Mouse (Mus musculus) ES-E14 (cell line): ENCODE results near the gene Kmt2d. TPM values are rescaled to one million over a fixed set of nuclear protein-coding genes. Genes with fewer than 3 reads are reported as not detected.

Experiments used
- DNase-seq: peaks from one replicate; pipeline ENCODE4 v3.0.0-alpha.2; 2013; ENCODE audit warnings: low read depth, low spot score
- H3K27ac ChIP-seq: 2 replicates; pipeline ENCODE4 v1.5.1; 2012; ENCODE audit warnings: low read depth, mild to moderate bottlenecking, low read length, moderate library complexity, mixed read lengths; ENCODE audit not compliant: poor library complexity, insufficient read depth, severe bottlenecking
- H3K36me3 ChIP-seq: 2 replicates; pipeline ENCODE4 v1.6.1; 2012; ENCODE audit warnings: mild to moderate bottlenecking, low read length, moderate library complexity, mixed read lengths; ENCODE audit not compliant: control insufficient read depth, poor library complexity, insufficient read depth, severe bottlenecking
- H3K4me1 ChIP-seq, 2 experiments: fragments of 150-350 bp in 1 of 2; sonication (generic) in 1 of 2; 2 replicates each; pipeline ENCODE4 v1.6.1; 2012; ENCODE audit warnings: low read length in 2 of 2, mild to moderate bottlenecking in 1 of 2, mixed read lengths in 1 of 2; ENCODE audit not compliant: control insufficient read depth in 2 of 2, insufficient read depth in 2 of 2, poor library complexity in 1 of 2
- H3K4me3 ChIP-seq, 2 experiments: fragments of 150-350 bp in 1 of 2; sonication (generic) in 1 of 2; 2 replicates each; pipeline ENCODE4 v1.5.1; 2012; ENCODE audit warnings: low read length in 2 of 2, low read depth in 1 of 2, mild to moderate bottlenecking in 1 of 2, mixed read lengths in 1 of 2; ENCODE audit not compliant: insufficient read depth in 1 of 2, poor library complexity in 1 of 2, severe bottlenecking in 1 of 2
- H3K9ac ChIP-seq: 2 replicates; pipeline ENCODE4 v1.6.1; 2012; ENCODE audit warnings: low read depth, mild to moderate bottlenecking, low read length, mixed read lengths; ENCODE audit not compliant: poor library complexity, insufficient read depth, severe bottlenecking
- H3K9me3 ChIP-seq: fragments of 150-350 bp; sonication (generic); 2 replicates; pipeline ENCODE4 v1.6.1; 2012; ENCODE audit warnings: low read depth, mild to moderate bottlenecking, low read length; ENCODE audit not compliant: control insufficient read depth, insufficient read depth
- CHD2 ChIP-seq: IDR thresholded peaks from 2 replicates; pipeline ENCODE4 v1.6.1; 2014; ENCODE audit warnings: mild to moderate bottlenecking, low read depth, low read length, inconsistent platforms
- HCFC1 ChIP-seq: IDR thresholded peaks from 2 replicates; pipeline ENCODE4 v1.6.1; 2012; ENCODE audit warnings: low read length, inconsistent platforms, borderline replicate concordance; ENCODE audit not compliant: insufficient read depth
- MAFK ChIP-seq: IDR thresholded peaks from 2 replicates; pipeline ENCODE4 v1.6.1; 2014; ENCODE audit warnings: mild to moderate bottlenecking, low read depth, low read length, inconsistent platforms; ENCODE audit not compliant: insufficient read depth
- ZC3H11A ChIP-seq: IDR thresholded peaks from 2 replicates; pipeline ENCODE4 v1.6.1; 2012; ENCODE audit warnings: low read depth, mild to moderate bottlenecking, inconsistent platforms, low read length, borderline replicate concordance
- ZNF384 ChIP-seq: IDR thresholded peaks from 2 replicates; pipeline ENCODE4 v1.6.1; 2012; ENCODE audit warnings: low read depth, low read length, inconsistent platforms
- in situ Hi-C, 2 experiments: fragments of 600-800 bp; cut with MboI; formaldehyde crosslinking; loops; one replicate each; pipeline ENCODE4 v1.15.1; 2025; ENCODE audit warnings: low sequenced_read_pairs in 2 of 2, inconsistent platforms in 1 of 2; ENCODE audit not compliant: unreplicated experiment in 2 of 2
- total RNA-seq: library from RNA; depleted of rRNA; stranded (reverse); fragments of 300-350 nt; gene quantifications from 2 replicates; pipeline ENCODE4 v1.2.3, GENCODE M21; 2012

The Kmt2d gene
- total RNA-seq, 1 experiment = 35.9 TPM

- H3K36me3 ChIP-seq = no peaks in the 10 kb centered on the region
- peaks cover 0 to 14% of the 10 kb centered on the region in 2 experiments; a peak in 2 of 4 replicates for H3K4me1 ChIP-seq
- H3K9me3 ChIP-seq = no peaks in the 10 kb centered on the region
- in situ Hi-C loops = no loop called here
- no peak overlapping the region for H3K9ac ChIP-seq
- H3K27ac ChIP-seq = no peak overlapping the region
- DNase-seq = no peak
- H3K4me3 ChIP-seq = peak overlapping the region; percentile 46 to 56
- TF ChIP-seq CHD2 (no peak), ZNF384 (no peak), ZC3H11A (no peak), MAFK (no peak), HCFC1 (no peak)
Observed at GRCm38 (mm10) chr15:98806071-98806808, 64.8 kb downstream of the Kmt2d start.

GRCm38 (mm10) chr15:98805324-98806040 is 65.5 kb downstream of the Kmt2d start:
- in situ Hi-C loops = no loop called here
- TF ChIP-seq ZC3H11A = no peak
- TF ChIP-seq CHD2 = no peak
- TF ChIP-seq MAFK = no peak
- no peak for TF ChIP-seq HCFC1
- no peak for TF ChIP-seq ZNF384
- no peak for DNase-seq
- H3K36me3 ChIP-seq = no peaks in the 10 kb centered on the region
- H3K27ac ChIP-seq = no peak overlapping the region
- peak overlapping the region; percentile 37 for H3K9ac ChIP-seq
- no peaks in the 10 kb centered on the region for H3K9me3 ChIP-seq
- H3K4me3 ChIP-seq = peak overlapping the region; percentile 45 to 47
- peaks cover 0 to 14% of the 10 kb centered on the region in 2 experiments; a peak in 2 of 4 replicates for H3K4me1 ChIP-seq

GRCm38 (mm10) chr15:98804054-98804453 is 67.0 kb downstream of the Kmt2d start:
- TF ChIP-seq ZC3H11A = no peak
- no peak for TF ChIP-seq MAFK
- no peak for TF ChIP-seq HCFC1
- no peak for TF ChIP-seq CHD2
- no peak for TF ChIP-seq ZNF384
- Histone ChIP-seq H3K36me3 (no peaks in the 10 kb centered on the region), H3K9me3 (no peaks in the 10 kb centered on the region), H3K4me1 (peaks cover 0 to 14% of the 10 kb centered on the region in 2 experiments; a peak in 2 of 4 replicates), H3K4me3 (no peak overlapping the region), H3K9ac (no peak overlapping the region), H3K27ac (no peak overlapping the region)
- no peak for DNase-seq
- in situ Hi-C loops = no loop called here

- Histone ChIP-seq H3K27ac (no peak overlapping the region), H3K9ac (no peak overlapping the region), H3K9me3 (no peaks in the 10 kb centered on the region), H3K36me3 (no peaks in the 10 kb centered on the region), H3K4me3 (no peak overlapping the region), H3K4me1 (peaks cover 0 to 13% of the 10 kb centered on the region in 2 experiments; a peak in 2 of 4 replicates)
- no peak for DNase-seq
- TF ChIP-seq ZNF384 (no peak), HCFC1 (no peak), ZC3H11A (no peak), CHD2 (no peak)
- in situ Hi-C loops = no loop called here
Observed at GRCm38 (mm10) chr15:98802926-98803325, 68.1 kb downstream of the Kmt2d start.
